Mouse (Mus musculus) G1E (cell line): ENCODE results near the gene Igsf21.

ENCODE experiments used
- CTCF ChIP-seq: IDR thresholded peaks from 2 replicates; pipeline ENCODE4 v1.5.1; 2012; ENCODE audit warnings: low read depth, low read length, inconsistent platforms, mixed read lengths
- GATA1 ChIP-seq: IDR thresholded peaks from 2 replicates; pipeline ENCODE4 v1.6.1; 2012; ENCODE audit warnings: borderline replicate concordance, low read length, inconsistent platforms, mixed read lengths

DNA sequence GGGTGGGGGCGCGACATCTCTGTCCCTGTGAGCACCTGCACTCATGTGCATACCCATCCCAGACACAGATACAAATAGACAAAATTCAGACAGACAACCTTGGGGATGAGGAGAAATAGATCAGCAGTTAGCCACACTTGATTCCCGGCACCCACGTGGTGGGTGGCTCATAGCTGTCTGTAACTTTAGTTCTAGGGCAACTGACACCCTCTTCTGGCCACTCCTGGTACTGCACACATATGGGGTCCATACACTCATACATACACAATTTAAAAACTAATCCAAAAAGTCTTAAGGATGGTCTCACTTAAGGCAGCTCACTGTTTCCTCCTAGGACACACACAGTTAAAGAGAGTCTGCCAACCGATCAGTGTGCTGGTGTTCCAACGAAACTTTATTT lies 178.1 kb downstream of the Igsf21 start:
- no peak for TF ChIP-seq CTCF
- TF ChIP-seq GATA1, result no peak
